Mouse (Mus musculus): ENCODE results near the gene Gstm3. TPM values are rescaled to one million over a fixed set of nuclear protein-coding genes. Genes with fewer than 3 reads are reported as not detected.
"Not testable (repeated sequence)": the region's sequence is repeated elsewhere in the genome, so short reads cannot be mapped to it uniquely, and the experiment has no call there.

The Gstm3 gene
- polyA plus RNA-seq, 1 experiment from 2014 or later: 0.11 TPM

GRCm38 (mm10) chr3:107982726-107983125 lies 13.6 kb upstream of the Gstm3 start:
- no peak overlapping the region for H3K27ac ChIP-seq (ENCODE audit: low read length)
- no peak overlapping the region for H3K4me2 ChIP-seq (ENCODE audit: low read depth, low read length)
- H3K36me3 ChIP-seq (ENCODE audit: control insufficient read depth, insufficient read depth, low read length): no peaks in the 10 kb centered on the region
- peaks cover 11% of the 10 kb centered on the region for H3K4me1 ChIP-seq (replicated peaks; ENCODE audit: control insufficient read depth, insufficient read depth, low read length)
- no peaks in the 10 kb centered on the region for H3K9me3 ChIP-seq (ENCODE audit: control insufficient read depth, low read length)
- no peak for ATAC-seq (ENCODE audit: low read depth)
- H3K4me3 ChIP-seq (ENCODE audit: low read length): no peak overlapping the region
- 85% methylated on average over 6 of the region's 6 CpGs for WGBS
- no peaks in the 10 kb centered on the region for H3K27me3 ChIP-seq (ENCODE audit: control insufficient read depth, insufficient read depth, low read depth, low read length)
- no peak overlapping the region for H3K9ac ChIP-seq (ENCODE audit: low read length)

- H3K4me3 ChIP-seq (ENCODE audit: low read length): no peak overlapping the region
- H3K27ac ChIP-seq (ENCODE audit: low read length): no peak overlapping the region
- WGBS: 73% methylated on average over 3 of the region's 3 CpGs
- no peaks in the 10 kb centered on the region for H3K27me3 ChIP-seq (ENCODE audit: control insufficient read depth, insufficient read depth, low read depth, low read length)
- ATAC-seq (ENCODE audit: low read depth): no peak
- no peaks in the 10 kb centered on the region for H3K36me3 ChIP-seq (ENCODE audit: control insufficient read depth, insufficient read depth, low read length)
- H3K4me1 ChIP-seq (replicated peaks; ENCODE audit: control insufficient read depth, insufficient read depth, low read length): peaks cover 11% of the 10 kb centered on the region
- H3K4me2 ChIP-seq (ENCODE audit: low read depth, low read length): no peak overlapping the region
- no peak overlapping the region for H3K9ac ChIP-seq (ENCODE audit: low read length)
- H3K9me3 ChIP-seq (ENCODE audit: control insufficient read depth, low read length): no peaks in the 10 kb centered on the region
Measured at GRCm38 (mm10) chr3:107981261-107981660, 12.2 kb upstream of the Gstm3 start.

DNA sequence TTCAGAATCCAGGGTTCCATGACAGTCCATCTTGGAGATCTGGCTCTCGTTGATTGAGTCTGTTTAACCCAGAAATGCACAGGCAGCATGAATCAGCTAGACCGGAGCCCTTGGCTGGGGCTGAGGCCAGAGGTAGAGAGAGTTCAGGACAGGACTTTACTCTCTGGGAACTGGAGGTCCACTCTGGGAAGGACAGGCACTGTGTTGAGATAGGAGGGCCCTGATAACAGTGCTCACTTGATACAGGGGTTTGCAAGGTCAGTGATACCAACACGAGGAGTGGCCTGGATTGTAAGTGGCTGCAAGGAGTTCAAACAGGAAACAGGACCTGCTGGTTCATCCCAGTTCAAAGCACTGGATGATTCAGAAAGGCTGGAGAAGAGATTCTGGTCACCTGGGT lies 8.6 kb upstream of the Gstm3 start:
- 63% methylated on average over 3 of the region's 3 CpGs for WGBS
- H3K9ac ChIP-seq (ENCODE audit: low read length): no peak overlapping the region
- H3K9me3 ChIP-seq (ENCODE audit: control insufficient read depth, low read length): no peaks in the 10 kb centered on the region
- no peak overlapping the region for H3K4me2 ChIP-seq (ENCODE audit: low read depth, low read length)
- ATAC-seq (ENCODE audit: low read depth): no peak
- H3K4me1 ChIP-seq (replicated peaks; ENCODE audit: control insufficient read depth, insufficient read depth, low read length): no peaks in the 10 kb centered on the region
- H3K36me3 ChIP-seq (ENCODE audit: control insufficient read depth, insufficient read depth, low read length): no peaks in the 10 kb centered on the region
- no peaks in the 10 kb centered on the region for H3K27me3 ChIP-seq (ENCODE audit: control insufficient read depth, insufficient read depth, low read depth, low read length)
- H3K27ac ChIP-seq (ENCODE audit: low read length): no peak overlapping the region
- no peak overlapping the region for H3K4me3 ChIP-seq (ENCODE audit: low read length)

DNA sequence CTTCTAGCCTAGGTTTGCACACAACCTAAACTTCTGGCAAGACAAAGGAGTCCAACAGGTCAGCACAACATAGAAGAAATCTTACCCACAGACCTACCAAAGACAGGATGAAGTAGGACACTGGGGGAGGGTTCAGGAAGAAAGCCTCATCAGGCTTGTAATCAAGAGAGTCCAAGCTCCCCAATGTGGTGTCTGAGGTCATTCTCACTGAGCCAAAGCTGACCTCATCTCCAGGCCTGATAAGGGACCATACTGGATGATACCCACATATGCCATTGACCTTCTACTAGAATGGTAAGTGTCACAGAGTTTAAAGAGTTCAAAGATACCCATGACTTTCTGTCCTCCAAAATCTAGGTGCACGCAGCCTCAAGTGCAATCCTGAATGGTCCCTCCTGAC lies 5.2 kb upstream of the Gstm3 start:
- Histone ChIP-seq H3K4me1 (replicated peaks; ENCODE audit: control insufficient read depth, insufficient read depth, low read length) (no peaks in the 10 kb centered on the region), H3K36me3 (ENCODE audit: control insufficient read depth, insufficient read depth, low read length) (no peaks in the 10 kb centered on the region), H3K9me3 (ENCODE audit: control insufficient read depth, low read length) (no peaks in the 10 kb centered on the region), H3K4me3 (ENCODE audit: low read length) (no peak overlapping the region), H3K27ac (ENCODE audit: low read length) (no peak overlapping the region), H3K9ac (ENCODE audit: low read length) (no peak overlapping the region), H3K27me3 (ENCODE audit: control insufficient read depth, insufficient read depth, low read depth, low read length) (no peaks in the 10 kb centered on the region; the same call in 1 of the 2 replicates), H3K4me2 (ENCODE audit: low read depth, low read length) (no peak overlapping the region)
- 89% methylated on average over 1 of the region's 1 CpGs for WGBS
- no peak for ATAC-seq (ENCODE audit: low read depth)

DNA sequence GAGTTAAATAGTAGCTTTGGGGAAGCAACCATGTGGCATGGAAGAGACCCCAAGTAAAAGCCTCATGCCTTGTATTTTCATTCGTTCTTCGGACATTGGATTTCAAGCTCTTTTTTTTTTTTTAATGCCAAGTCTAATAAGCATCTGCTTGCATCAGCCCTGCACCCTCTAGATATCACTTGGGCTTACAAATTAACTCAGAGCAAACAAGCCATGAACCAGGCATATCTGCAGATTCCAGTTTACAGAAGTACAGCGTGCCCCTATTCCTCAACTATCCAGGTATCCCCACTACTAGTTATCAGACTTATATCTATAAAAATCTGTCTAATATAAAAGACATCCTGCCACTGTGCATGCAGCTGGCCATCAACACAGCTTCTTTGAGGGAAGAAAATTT lies 3.0 kb upstream of the Gstm3 start:
- WGBS: 67% methylated on average over 3 of the region's 3 CpGs

GRCm38 (mm10) chr3:107971101-107971500 lies 2.0 kb upstream of the Gstm3 start:
- H3K4me2 ChIP-seq (ENCODE audit: low read depth, low read length); ATAC-seq (ENCODE audit: low read depth); H3K4me1 ChIP-seq (replicated peaks; ENCODE audit: control insufficient read depth, insufficient read depth, low read length); H3K27me3 ChIP-seq (ENCODE audit: control insufficient read depth, insufficient read depth, low read depth, low read length); H3K9ac ChIP-seq (ENCODE audit: low read length); H3K36me3 ChIP-seq (ENCODE audit: control insufficient read depth, insufficient read depth, low read length); H3K4me3 ChIP-seq (ENCODE audit: low read length); H3K9me3 ChIP-seq (ENCODE audit: control insufficient read depth, low read length); H3K27ac ChIP-seq (ENCODE audit: low read length): not testable (repeated sequence)
- WGBS: 47% methylated on average over 3 of the region's 3 CpGs

More for the DNA sequence above, 3.0 kb upstream of the Gstm3 start:
- Histone ChIP-seq H3K4me2 (ENCODE audit: low read depth, low read length) (no peak overlapping the region), H3K4me3 (ENCODE audit: low read length) (no peak overlapping the region), H3K27me3 (ENCODE audit: control insufficient read depth, insufficient read depth, low read depth, low read length) (no peaks in the 10 kb centered on the region; the same call in 1 of the 2 replicates), H3K36me3 (ENCODE audit: control insufficient read depth, insufficient read depth, low read length) (no peaks in the 10 kb centered on the region), H3K9ac (ENCODE audit: low read length) (no peak overlapping the region), H3K4me1 (replicated peaks; ENCODE audit: control insufficient read depth, insufficient read depth, low read length) (no peaks in the 10 kb centered on the region), H3K9me3 (ENCODE audit: control insufficient read depth, low read length) (no peaks in the 10 kb centered on the region), H3K27ac (ENCODE audit: low read length) (no peak overlapping the region)
- no peak for ATAC-seq (ENCODE audit: low read depth)

GRCm38 (mm10) chr3:107966631-107967030 lies 2.5 kb downstream of the Gstm3 start:
- H3K27ac ChIP-seq (ENCODE audit: low read length): no peak overlapping the region
- H3K27me3 ChIP-seq (ENCODE audit: control insufficient read depth, insufficient read depth, low read depth, low read length): no peaks in the 10 kb centered on the region; the same call in 1 of the 2 replicates
- no peak overlapping the region for H3K9ac ChIP-seq (ENCODE audit: low read length)
- H3K9me3 ChIP-seq (ENCODE audit: control insufficient read depth, low read length): no peaks in the 10 kb centered on the region
- no peak overlapping the region for H3K4me3 ChIP-seq (ENCODE audit: low read length)
- no peak overlapping the region for H3K4me2 ChIP-seq (ENCODE audit: low read depth, low read length)
- H3K4me1 ChIP-seq (replicated peaks; ENCODE audit: control insufficient read depth, insufficient read depth, low read length): no peaks in the 10 kb centered on the region; the same call in 1 of the 2 replicates
- 83% methylated on average over 5 of the region's 5 CpGs for WGBS
- H3K36me3 ChIP-seq (ENCODE audit: control insufficient read depth, insufficient read depth, low read length): no peaks in the 10 kb centered on the region
- ATAC-seq (ENCODE audit: low read depth): no peak

- Histone ChIP-seq H3K4me3 (ENCODE audit: low read length) (no peak overlapping the region), H3K36me3 (ENCODE audit: control insufficient read depth, insufficient read depth, low read length) (no peaks in the 10 kb centered on the region), H3K27ac (ENCODE audit: low read length) (no peak overlapping the region), H3K9me3 (ENCODE audit: control insufficient read depth, low read length) (no peaks in the 10 kb centered on the region), H3K9ac (ENCODE audit: low read length) (no peak overlapping the region), H3K27me3 (ENCODE audit: control insufficient read depth, insufficient read depth, low read depth, low read length) (no peaks in the 10 kb centered on the region; the same call in 1 of the 2 replicates), H3K4me1 (replicated peaks; ENCODE audit: control insufficient read depth, insufficient read depth, low read length) (no peaks in the 10 kb centered on the region; the same call in 1 of the 2 replicates), H3K4me2 (ENCODE audit: low read depth, low read length) (no peak overlapping the region)
- ATAC-seq (ENCODE audit: low read depth): no peak
- WGBS: 55% methylated on average over 1 of the region's 1 CpGs
Measured at GRCm38 (mm10) chr3:107965592-107965991, 3.5 kb downstream of the Gstm3 start.

- H3K4me1 ChIP-seq (replicated peaks; ENCODE audit: control insufficient read depth, insufficient read depth, low read length): no peaks in the 10 kb centered on the region; the same call in 1 of the 2 replicates
- ATAC-seq (ENCODE audit: low read depth): no peak
- H3K9me3 ChIP-seq (ENCODE audit: control insufficient read depth, low read length): no peaks in the 10 kb centered on the region
- H3K27ac ChIP-seq (ENCODE audit: low read length): no peak overlapping the region
- no peak overlapping the region for H3K4me2 ChIP-seq (ENCODE audit: low read depth, low read length)
- no peaks in the 10 kb centered on the region; the same call in 1 of the 2 replicates for H3K27me3 ChIP-seq (ENCODE audit: control insufficient read depth, insufficient read depth, low read depth, low read length)
- no peaks in the 10 kb centered on the region for H3K36me3 ChIP-seq (ENCODE audit: control insufficient read depth, insufficient read depth, low read length)
- no peak overlapping the region for H3K4me3 ChIP-seq (ENCODE audit: low read length)
- no peak overlapping the region for H3K9ac ChIP-seq (ENCODE audit: low read length)
- WGBS: 46% methylated on average over 5 of the region's 5 CpGs
Measured at GRCm38 (mm10) chr3:107964656-107965308, 4.3 kb downstream of the Gstm3 start.

Data from lung, embryonic 16.5 days (tissue).